Mouse (Mus musculus) embryonic facial prominence, embryonic 11.5 days (tissue): ENCODE data around the gene Camkmt. TPM values are rescaled to one million over a fixed set of nuclear protein-coding genes. Genes with fewer than 3 reads are reported as not detected.

Source experiments
- ATAC-seq: fragments of 200-750 bp; cut with Nextera tagmentation; replicated peaks from 2 replicates; pipeline ENCODE4 v1.8.0; 2017; ENCODE audit warnings: low read depth; ENCODE audit not compliant: insufficient number of reproducible peaks, low FRiP score, low TSS enrichment
- DNase-seq: peaks from one replicate; pipeline ENCODE4 v3.0.0-alpha.2; 2015; ENCODE audit warnings: low spot score
- H3K27ac ChIP-seq: fragments of 300-500 bp; sonication (generic); replicated peaks from 2 replicates; pipeline ENCODE4 v1.5.1; 2014; ENCODE audit warnings: mild to moderate bottlenecking, low read depth, low read length, control low read depth
- H3K27me3 ChIP-seq: fragments of 300-500 bp; sonication (generic); 2 replicates; pipeline ENCODE4 v1.6.1; 2014; ENCODE audit warnings: mild to moderate bottlenecking, low read length, moderate library complexity, mixed read lengths; ENCODE audit not compliant: control insufficient read depth, insufficient read depth
- H3K36me3 ChIP-seq: fragments of 300-500 bp; sonication (generic); replicated peaks from 2 replicates; pipeline ENCODE4 v1.6.1; 2014; ENCODE audit warnings: low read depth, mild to moderate bottlenecking, low read length, moderate library complexity, mixed read lengths; ENCODE audit not compliant: control insufficient read depth, insufficient read depth
- H3K4me1 ChIP-seq: fragments of 300-500 bp; sonication (generic); 2 replicates; pipeline ENCODE4 v1.6.1; 2014; ENCODE audit warnings: low read length, mixed read lengths; ENCODE audit not compliant: control insufficient read depth, insufficient read depth
- H3K4me2 ChIP-seq: fragments of 300-500 bp; sonication (generic); 2 replicates; pipeline ENCODE4 v1.6.1; 2014; ENCODE audit warnings: low read depth, mild to moderate bottlenecking, control low read depth, low read length, moderate library complexity
- H3K4me3 ChIP-seq: fragments of 300-500 bp; sonication (generic); 2 replicates; pipeline ENCODE4 v1.5.1; 2014; ENCODE audit warnings: low read depth, low read length, control low read depth
- H3K9ac ChIP-seq: fragments of 300-500 bp; sonication (generic); replicated peaks from 2 replicates; pipeline ENCODE4 v1.6.1; 2014; ENCODE audit warnings: mild to moderate bottlenecking, control low read depth, low read length
- H3K9me3 ChIP-seq: fragments of 300-500 bp; sonication (generic); replicated peaks from 2 replicates; pipeline ENCODE4 v1.6.1; 2016; ENCODE audit warnings: mild to moderate bottlenecking, low read length, inconsistent platforms, mixed read lengths; ENCODE audit not compliant: control insufficient read depth
- WGBS: fragments of 180-500 bp; shearing (Covaris S2); extraction: QIAGEN DNeasy Blood & Tissue Kit; methylation state at CpG from one replicate; pipeline ENCODE4 v1.1.7; 2014; 5-methylcytosine and 5-hydroxymethylcytosine counted together
- polyA plus RNA-seq: library from polyadenylated mRNA; unstranded; fragments of >200 nt; fragmentation: Nextera tagmentation; extraction: Ambion mirVana; gene quantifications from 2 replicates; pipeline ENCODE4 v1.2.1, GENCODE M21; 2014

Gene Camkmt
- polyA plus RNA-seq, 1 experiment from 2014 or later = 16.8 TPM

GRCm38 (mm10) chr17:85400751-85401150 is 310.4 kb downstream of the Camkmt start:
- Histone ChIP-seq H3K4me2 (no peak overlapping the region), H3K36me3 (no peaks in the 10 kb centered on the region), H3K9ac (no peak overlapping the region), H3K4me1 (no peaks in the 10 kb centered on the region; the same call in 1 of the 2 replicates), H3K27me3 (no peaks in the 10 kb centered on the region), H3K4me3 (no peak overlapping the region), H3K27ac (no peak overlapping the region), H3K9me3 (no peaks in the 10 kb centered on the region)
- WGBS = 73% methylated on average over 4 of the region's 4 CpGs
- ATAC-seq = no peak
- DNase-seq = no peak

- Histone ChIP-seq H3K27me3 (no peaks in the 10 kb centered on the region), H3K9ac (no peak overlapping the region), H3K4me3 (no peak overlapping the region), H3K36me3 (no peaks in the 10 kb centered on the region), H3K4me1 (no peaks in the 10 kb centered on the region; the same call in 1 of the 2 replicates), H3K27ac (no peak overlapping the region), H3K4me2 (no peak overlapping the region), H3K9me3 (no peaks in the 10 kb centered on the region)
- WGBS = 85% methylated on average over 5 of the region's 5 CpGs
- no peak for ATAC-seq
- no peak for DNase-seq
Observed at GRCm38 (mm10) chr17:85405161-85405560, 314.8 kb downstream of the Camkmt start.

- Histone ChIP-seq H3K9me3 (no peaks in the 10 kb centered on the region), H3K4me3 (no peak overlapping the region), H3K9ac (no peak overlapping the region), H3K4me2 (no peak overlapping the region), H3K27ac (no peak overlapping the region), H3K4me1 (no peaks in the 10 kb centered on the region; the same call in 1 of the 2 replicates), H3K36me3 (no peaks in the 10 kb centered on the region), H3K27me3 (no peaks in the 10 kb centered on the region)
- WGBS = 89% methylated on average over 10 of the region's 10 CpGs
- ATAC-seq (no peak), DNase-seq (no peak)
Observed at GRCm38 (mm10) chr17:85406195-85406594, 315.8 kb downstream of the Camkmt start.

- H3K4me3 ChIP-seq = no peak overlapping the region
- no peaks in the 10 kb centered on the region for H3K27me3 ChIP-seq
- no peaks in the 10 kb centered on the region for H3K4me1 ChIP-seq
- no peaks in the 10 kb centered on the region for H3K36me3 ChIP-seq
- H3K9ac ChIP-seq = no peak overlapping the region
- DNase-seq = no peak
- H3K9me3 ChIP-seq = no peaks in the 10 kb centered on the region
- WGBS = 68% methylated on average over 7 of the region's 7 CpGs
- H3K4me2 ChIP-seq = no peak overlapping the region
- ATAC-seq = no peak
- no peak overlapping the region for H3K27ac ChIP-seq
Observed at GRCm38 (mm10) chr17:85428831-85429230, 338.5 kb downstream of the Camkmt start.

GRCm38 (mm10) chr17:85432923-85433322 is 342.6 kb downstream of the Camkmt start:
- Histone ChIP-seq H3K9ac (no peak overlapping the region), H3K9me3 (no peaks in the 10 kb centered on the region), H3K4me1 (no peaks in the 10 kb centered on the region), H3K36me3 (no peaks in the 10 kb centered on the region), H3K4me3 (no peak overlapping the region), H3K27ac (no peak overlapping the region), H3K4me2 (no peak overlapping the region), H3K27me3 (no peaks in the 10 kb centered on the region)
- 63% methylated on average over 8 of the region's 8 CpGs for WGBS
- ATAC-seq = no peak
- DNase-seq = no peak

- Histone ChIP-seq H3K4me1 (no peaks in the 10 kb centered on the region), H3K9ac (no peak overlapping the region), H3K36me3 (no peaks in the 10 kb centered on the region), H3K27ac (no peak overlapping the region), H3K27me3 (no peaks in the 10 kb centered on the region), H3K9me3 (no peaks in the 10 kb centered on the region), H3K4me3 (no peak overlapping the region), H3K4me2 (no peak overlapping the region)
- no peak for DNase-seq
- ATAC-seq = no peak
- 90% methylated on average over 8 of the region's 8 CpGs for WGBS
Observed at GRCm38 (mm10) chr17:85443036-85443435, 352.7 kb downstream of the Camkmt start.

GRCm38 (mm10) chr17:85454419-85454983 is 364.1 kb downstream of the Camkmt start:
- Histone ChIP-seq H3K4me3 (no peak overlapping the region), H3K27me3 (peaks cover 37% of the 10 kb centered on the region), H3K9me3 (no peaks in the 10 kb centered on the region), H3K9ac (peak overlapping the region; percentile 32), H3K36me3 (no peaks in the 10 kb centered on the region), H3K4me2 (peak overlapping the region; percentile 30), H3K4me1 (no peaks in the 10 kb centered on the region), H3K27ac (no peak overlapping the region)
- WGBS = 3% methylated on average over 23 of the region's 23 CpGs
- DNase-seq (no peak), ATAC-seq (no peak)

- Histone ChIP-seq H3K27me3 (peaks cover 42% of the 10 kb centered on the region), H3K36me3 (no peaks in the 10 kb centered on the region), H3K4me3 (no peak overlapping the region), H3K9ac (no peak overlapping the region), H3K9me3 (no peaks in the 10 kb centered on the region), H3K27ac (no peak overlapping the region), H3K4me2 (peak overlapping the region; percentile 30), H3K4me1 (no peaks in the 10 kb centered on the region)
- WGBS = 2% methylated on average over 16 of the region's 16 CpGs
- ATAC-seq (no peak), DNase-seq (no peak)
Observed at GRCm38 (mm10) chr17:85455063-85455462, 364.7 kb downstream of the Camkmt start.
